Mouse (Mus musculus) urinary bladder, postnatal 14 days (tissue): Measurements from ENCODE around the gene Bola1.
A peak's percentile ranks its signal among the peaks of the same experiment; 100 is the strongest.

Experiments used
- DNase-seq: peaks from one replicate; pipeline ENCODE4 v3.0.0; 2021; ENCODE audit warnings: low spot score

The Bola1 gene

DNA sequence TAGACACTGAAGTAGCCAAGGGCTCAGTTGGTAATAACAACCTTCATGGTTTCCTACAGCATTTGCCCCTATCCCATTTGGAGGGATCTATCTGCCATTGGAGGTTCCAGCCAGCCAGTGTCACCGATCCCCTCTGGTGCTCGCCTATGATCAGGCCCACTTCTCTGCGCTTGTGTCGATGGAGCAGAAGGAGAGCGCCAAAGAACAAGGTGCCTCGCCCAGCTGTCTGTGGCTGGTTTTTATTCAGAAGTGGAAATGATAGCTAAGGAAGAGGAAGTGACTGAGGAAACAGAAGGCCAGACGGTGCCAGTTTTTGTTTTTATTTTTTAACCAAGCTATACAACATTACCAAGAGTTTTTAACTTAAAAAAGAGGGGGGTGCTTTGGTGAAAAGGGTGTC, 67.7 kb downstream of the Bola1 start:
- DNase-seq: no peak

DNA sequence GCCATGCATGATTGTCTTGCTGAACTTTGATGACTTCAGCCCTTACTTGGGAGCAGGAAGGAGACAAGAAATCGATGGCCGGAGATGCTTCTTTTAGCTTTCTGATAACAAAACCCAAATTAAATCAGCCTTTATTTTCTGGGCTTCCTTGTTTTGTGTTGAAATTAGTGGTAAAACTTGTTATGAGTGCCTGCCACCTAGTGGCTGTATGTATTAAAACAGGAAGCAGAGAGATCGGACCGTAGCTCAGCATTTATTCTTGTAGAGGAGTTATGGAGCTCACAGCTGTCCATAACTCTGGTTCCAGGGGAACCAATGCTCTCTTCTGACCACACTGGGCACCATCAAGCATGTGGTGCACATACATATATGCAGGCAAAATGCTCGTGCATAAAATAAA, 71.6 kb downstream of the Bola1 start:
- peak; percentile 48 for DNase-seq
